Mouse (Mus musculus) cerebellum, adult 2 months (tissue): Measurements from ENCODE around the gene Eno1. TPM values are rescaled to one million over a fixed set of nuclear protein-coding genes. Genes with fewer than 3 reads are reported as not detected.

Experiments used
- DNase-seq, 2 experiments: peaks; one replicate each; pipeline ENCODE4 v3.0.0; 2021
- H3K27ac ChIP-seq: fragments of 200-500 bp; 2 replicates; pipeline ENCODE4 v1.5.1; 2012; ENCODE audit warnings: low read length, control low read depth, inconsistent platforms; ENCODE audit not compliant: insufficient read depth
- H3K27me3 ChIP-seq: fragments of 200-500 bp; 2 replicates; pipeline ENCODE4 v1.6.1; 2012; ENCODE audit warnings: inconsistent platforms, mild to moderate bottlenecking, low read length, moderate library complexity; ENCODE audit not compliant: control insufficient read depth, insufficient read depth
- H3K4me1 ChIP-seq: fragments of 200-500 bp; 2 replicates; pipeline ENCODE4 v1.6.1; 2011; ENCODE audit warnings: low read length; ENCODE audit not compliant: control insufficient read depth, insufficient read depth
- H3K4me3 ChIP-seq: fragments of 200-500 bp; replicated peaks from 2 replicates; pipeline ENCODE3; 2011; ENCODE audit warnings: mild to moderate bottlenecking, low read depth, low read length, control low read depth; ENCODE audit not compliant: insufficient read depth
- CTCF ChIP-seq: fragments of 200-500 bp; IDR thresholded peaks from 2 replicates; pipeline ENCODE4 v1.5.1; 2011; ENCODE audit warnings: low read depth, mild to moderate bottlenecking, control low read depth, low read length, moderate library complexity, borderline replicate concordance; ENCODE audit not compliant: insufficient read depth
- POLR2A ChIP-seq: fragments of 200-500 bp; IDR thresholded peaks from 2 replicates; pipeline ENCODE4 v1.6.1; 2011; ENCODE audit warnings: low read length, control low read depth, borderline replicate concordance; ENCODE audit not compliant: insufficient read depth
- WGBS: fragments of 180-500 bp; shearing (Covaris S2); methylation state at CpG from one replicate; pipeline ENCODE4 v1.1.7; 2018; 5-methylcytosine and 5-hydroxymethylcytosine counted together
- polyA plus RNA-seq: library from polyadenylated mRNA; depleted of rRNA; stranded (reverse); fragments of >200 nt; gene quantifications from 2 replicates; pipeline ENCODE4 v1.2.3, GENCODE M21; 2012

Gene Eno1
- polyA plus RNA-seq, 1 experiment: 918 TPM

DNA sequence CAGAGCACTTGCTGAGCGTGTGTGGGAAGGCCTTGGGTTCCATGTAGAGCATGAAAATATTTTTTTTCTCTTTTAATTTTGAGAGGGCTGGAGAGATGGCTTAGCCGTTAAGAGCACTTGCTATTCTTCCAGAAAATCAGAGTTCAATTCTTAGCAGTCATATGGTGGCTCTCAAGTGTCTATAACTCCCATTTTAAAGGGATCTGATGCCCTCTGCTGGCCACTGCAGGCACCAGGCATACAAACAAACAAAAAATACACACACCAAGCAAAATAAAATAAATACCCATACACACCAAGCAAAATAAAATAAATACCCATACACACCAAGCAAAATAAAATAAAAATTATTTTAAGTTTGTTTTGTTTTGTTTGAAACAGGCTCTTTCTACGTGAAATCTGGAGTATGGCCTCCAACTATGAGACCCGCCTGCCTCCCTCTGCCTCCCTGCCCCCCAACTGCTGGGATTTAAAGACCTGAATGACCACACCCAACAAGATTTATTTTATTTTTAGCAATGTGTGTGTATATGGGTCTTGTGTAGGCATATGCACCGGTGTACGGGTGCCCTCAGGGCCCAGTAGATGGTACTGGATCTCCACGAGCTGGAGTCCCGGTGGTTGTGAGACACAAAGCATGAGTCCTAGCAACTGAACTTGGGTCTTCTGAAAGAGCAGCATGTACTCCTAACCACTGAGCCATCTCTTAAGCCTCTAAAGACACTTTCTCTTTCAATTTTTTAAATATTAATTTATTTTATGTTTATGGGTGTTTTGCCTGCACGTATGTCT is 16.8 kb upstream of the Eno1 start:
- WGBS: 81% methylated on average over 9 of the region's 9 CpGs
- peak; percentile 50 to 60 for DNase-seq

DNA sequence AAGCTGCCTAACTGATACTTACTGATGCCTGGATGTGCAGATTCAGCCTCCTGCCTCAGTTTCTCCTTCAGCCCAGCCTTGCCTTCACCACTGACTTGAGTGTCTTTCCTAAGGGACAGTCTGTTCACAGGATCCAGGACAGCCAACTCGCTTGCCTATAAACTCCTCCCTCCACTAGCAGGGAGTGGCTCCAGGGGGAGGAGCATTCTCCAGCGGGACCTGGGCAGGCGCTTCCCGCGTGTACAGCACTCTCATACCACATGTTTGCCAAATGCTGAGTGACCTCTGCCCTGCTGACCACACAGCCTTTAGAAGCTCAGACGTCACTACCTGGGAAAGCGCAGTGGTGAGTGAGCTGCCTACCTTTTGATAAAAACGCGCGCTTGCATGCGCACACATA is 15.9 kb upstream of the Eno1 start:
- Histone ChIP-seq H3K4me3 (no peak overlapping the region), H3K27me3 (no peaks in the 10 kb centered on the region), H3K4me1 (no peaks in the 10 kb centered on the region), H3K27ac (no peak overlapping the region)
- no peak for TF ChIP-seq POLR2A
- TF ChIP-seq CTCF: no peak
- 50% methylated on average over 11 of the region's 11 CpGs for WGBS
- DNase-seq: no peak

More for the DNA sequence above, 16.8 kb upstream of the Eno1 start:
- Histone ChIP-seq H3K4me1 (no peaks in the 10 kb centered on the region), H3K4me3 (no peak overlapping the region), H3K27ac (no peak overlapping the region), H3K27me3 (no peaks in the 10 kb centered on the region)
- TF ChIP-seq CTCF: peak; percentile 68
- no peak for TF ChIP-seq POLR2A

DNA sequence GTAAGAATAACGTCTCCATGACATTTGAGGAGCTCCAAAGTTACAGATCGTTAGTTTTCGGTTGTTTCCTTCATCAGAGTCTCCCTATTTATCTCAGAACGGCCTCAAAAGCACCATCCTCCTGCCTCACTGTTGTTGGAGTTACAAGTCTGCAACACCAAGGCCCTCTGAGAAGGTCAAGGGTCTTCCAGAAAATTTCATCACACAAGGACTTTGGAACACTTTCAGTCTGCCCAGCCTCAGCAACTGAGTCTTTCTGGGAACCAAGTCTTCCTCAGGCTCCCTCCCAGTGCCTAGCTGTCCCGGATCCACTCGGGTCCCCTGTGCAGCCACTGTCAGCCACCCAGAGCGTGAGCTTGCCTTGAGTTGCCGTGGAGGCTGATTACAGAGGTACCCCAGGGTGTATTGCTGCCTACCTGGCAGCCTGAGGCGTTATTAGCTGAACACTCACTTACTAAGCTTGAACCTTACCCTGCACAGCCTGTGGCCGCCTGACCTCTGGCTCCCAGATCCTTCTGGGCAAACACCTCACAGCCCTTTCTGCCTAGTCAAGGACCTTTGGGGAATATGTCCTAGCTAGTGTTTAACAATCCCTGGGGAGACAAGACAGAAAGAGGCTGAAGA is 15.4 kb upstream of the Eno1 start:
- Histone ChIP-seq H3K4me1 (no peaks in the 10 kb centered on the region), H3K27me3 (no peaks in the 10 kb centered on the region), H3K4me3 (no peak overlapping the region), H3K27ac (no peak overlapping the region)
- WGBS: 71% methylated on average over 10 of the region's 10 CpGs
- TF ChIP-seq POLR2A: no peak
- no peak for TF ChIP-seq CTCF
- no peak for DNase-seq

DNA sequence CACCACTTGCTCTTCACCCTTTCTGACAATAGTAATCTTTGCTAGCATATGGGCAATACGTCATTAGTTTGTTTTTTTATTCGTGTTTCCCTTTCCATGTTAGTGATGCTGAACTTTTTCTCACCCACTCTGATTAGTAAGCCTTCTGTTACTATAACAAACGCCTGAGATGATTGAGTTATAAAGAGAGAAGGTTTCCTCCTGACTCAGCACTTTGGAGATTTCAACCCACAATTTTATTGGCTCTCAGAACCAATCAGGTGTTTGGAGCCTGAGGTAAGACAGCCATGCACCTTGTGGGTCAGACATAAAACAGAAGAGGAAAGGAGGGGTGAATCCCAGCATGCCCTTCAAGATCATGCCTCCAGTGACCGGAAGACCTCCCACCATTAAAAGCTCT is 12.7 kb upstream of the Eno1 start:
- no peak for DNase-seq
- H3K27me3 ChIP-seq: no peaks in the 10 kb centered on the region
- H3K27ac ChIP-seq: no peak overlapping the region
- TF ChIP-seq POLR2A: no peak
- no peak for TF ChIP-seq CTCF
- H3K4me1 ChIP-seq: peaks cover 13% of the 10 kb centered on the region
- no peak overlapping the region for H3K4me3 ChIP-seq
- WGBS: 90% methylated on average over 4 of the region's 4 CpGs

DNA sequence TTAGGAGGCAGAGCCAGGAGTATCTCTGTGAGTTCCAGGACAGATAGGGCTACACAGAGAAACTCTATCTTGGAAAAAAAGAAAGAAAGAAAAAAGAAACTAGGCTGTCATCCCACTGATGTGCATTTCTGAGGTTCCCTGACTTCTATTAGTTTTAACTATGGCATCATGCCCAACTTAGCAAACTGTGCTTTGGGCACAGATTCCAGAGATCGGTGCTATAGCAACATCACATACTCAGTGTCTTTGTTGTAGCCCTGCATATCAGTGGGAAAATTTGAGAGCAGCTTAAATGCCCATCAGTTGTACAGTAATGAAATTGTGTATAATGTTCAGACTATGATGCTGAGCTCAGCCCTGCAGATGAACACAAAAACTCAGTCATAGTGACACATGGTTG is 10.8 kb upstream of the Eno1 start:
- no peak overlapping the region for H3K27ac ChIP-seq
- peaks cover 18% of the 10 kb centered on the region for H3K4me1 ChIP-seq
- 69% methylated on average over 1 of the region's 1 CpGs for WGBS
- no peak for TF ChIP-seq CTCF
- TF ChIP-seq POLR2A: no peak
- no peaks in the 10 kb centered on the region for H3K27me3 ChIP-seq
- DNase-seq: no peak
- H3K4me3 ChIP-seq: no peak overlapping the region

DNA sequence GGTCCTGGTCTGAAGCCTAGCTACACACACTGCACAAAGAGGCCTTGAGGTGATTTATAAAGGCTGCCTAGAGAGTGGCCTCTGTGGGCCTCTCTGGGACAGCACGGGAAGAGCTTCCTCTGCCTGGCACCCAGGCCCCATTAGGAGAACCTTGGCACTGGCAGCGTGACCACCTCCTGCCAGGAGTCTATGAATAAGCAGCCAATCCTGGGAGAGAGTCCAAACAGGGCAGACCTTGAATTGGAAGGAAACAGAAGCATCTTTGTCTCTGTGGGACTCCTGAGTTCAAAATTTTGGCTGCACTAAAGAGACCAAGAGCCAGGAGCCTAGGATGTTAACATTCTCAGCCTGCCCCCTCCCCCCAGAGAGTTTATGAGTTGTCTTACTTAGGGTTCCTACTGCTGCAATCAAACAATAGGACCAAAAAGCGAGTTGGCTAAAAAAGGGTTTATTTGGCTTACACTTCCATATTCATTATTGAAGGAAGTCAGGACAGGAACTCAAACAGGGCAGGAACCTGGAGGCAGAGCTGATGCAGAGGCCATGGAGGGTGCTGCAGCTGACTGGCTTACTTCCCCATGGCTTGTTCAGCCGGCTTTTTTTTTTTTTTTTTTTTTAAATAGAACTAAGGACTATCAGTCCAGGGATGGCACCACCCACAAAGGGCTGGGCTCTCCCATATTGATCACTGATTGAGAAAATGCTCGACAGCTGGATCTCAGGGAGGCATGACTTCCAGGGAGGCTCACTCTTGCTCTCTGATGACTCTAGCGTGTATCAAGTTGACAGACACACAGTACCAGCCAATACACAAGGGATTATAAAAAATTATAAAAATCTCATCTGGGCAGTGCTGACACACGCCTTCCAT is 9.5 kb upstream of the Eno1 start:
- TF ChIP-seq POLR2A: no peak
- TF ChIP-seq CTCF: no peak
- peak; percentile 90 to 98 for DNase-seq
- WGBS: 20% methylated on average over 7 of the region's 7 CpGs
- H3K4me1 ChIP-seq: peaks cover 31% of the 10 kb centered on the region
- H3K4me3 ChIP-seq: no peak overlapping the region
- H3K27ac ChIP-seq: peak overlapping the region; percentile 61; the same call in 1 of the 2 replicates
- H3K27me3 ChIP-seq: no peaks in the 10 kb centered on the region

DNA sequence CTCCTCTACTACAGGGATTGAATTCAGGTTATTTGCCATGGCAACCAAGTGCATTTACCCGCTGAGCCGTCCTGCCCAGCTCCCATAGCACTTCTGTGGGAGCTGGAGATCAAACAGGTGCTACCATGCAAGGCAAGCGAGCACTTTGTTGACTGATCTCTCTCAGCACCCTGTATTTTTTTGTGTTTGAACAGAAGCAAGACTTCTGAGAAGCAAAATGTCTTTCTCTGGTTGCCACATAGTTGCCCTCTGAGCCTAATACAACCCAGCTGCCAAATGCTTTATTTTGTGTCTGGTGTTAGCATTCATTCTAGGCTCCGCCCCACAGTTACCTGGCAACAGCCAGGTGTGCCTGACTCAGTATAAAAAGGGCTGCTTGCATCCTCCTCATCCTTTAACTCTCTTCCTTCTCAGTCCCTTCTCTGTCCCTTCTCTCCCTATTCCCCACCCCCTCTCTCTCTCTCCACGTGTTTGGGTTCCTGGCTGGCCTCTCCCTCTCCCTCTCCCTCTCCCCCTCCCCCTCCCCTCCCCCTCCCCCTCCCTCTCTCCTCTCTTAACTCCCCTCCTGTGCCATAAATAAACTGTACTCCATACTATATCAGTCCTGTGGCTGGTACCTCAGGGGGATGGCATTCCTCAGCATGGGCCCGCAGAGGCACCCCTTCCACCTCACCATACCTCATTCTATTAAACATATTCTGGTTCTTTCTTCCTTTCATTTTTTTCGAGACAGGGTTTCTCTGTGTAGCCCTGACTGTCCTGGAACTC is 7.8 kb upstream of the Eno1 start:
- peaks cover 37% of the 10 kb centered on the region for H3K4me1 ChIP-seq
- TF ChIP-seq CTCF (no peak), POLR2A (no peak)
- H3K27ac ChIP-seq: no peak overlapping the region
- WGBS: 80% methylated on average over 7 of the region's 7 CpGs
- H3K27me3 ChIP-seq: no peaks in the 10 kb centered on the region
- no peak overlapping the region for H3K4me3 ChIP-seq
- no peak for DNase-seq
